Mouse (Mus musculus): ENCODE measurements around the gene Fbxw7. TPM values are rescaled to one million over a fixed set of nuclear protein-coding genes. Genes with fewer than 3 reads are reported as not detected.

The Fbxw7 gene
- polyA plus RNA-seq, 1 experiment = 3.4 TPM

- no peaks in the 10 kb centered on the region for H3K36me3 ChIP-seq (ENCODE audit: control insufficient read depth, insufficient read depth, low read length)
- H3K27ac ChIP-seq (ENCODE audit: insufficient read depth, low read length) = no peak overlapping the region; the same call in 1 of the 2 replicates
- TF ChIP-seq POLR2A (IDR thresholded peaks at IDR 0.05; ENCODE audit: low read depth, low read length) (no peak), CTCF (IDR thresholded peaks at IDR 0.05; ENCODE audit: extremely low read depth, insufficient read depth, insufficient read length, insufficient replicate concordance) (no peak)
- DNase-seq (ENCODE audit: low read depth in 1 of 2, low spot score in 2 of 2) = no peak
- peaks cover 5% of the 10 kb centered on the region for H3K4me1 ChIP-seq (ENCODE audit: control insufficient read depth, insufficient read depth, insufficient read length)
- WGBS = 37% methylated on average over 5 of the region's 5 CpGs
- H3K4me3 ChIP-seq (ENCODE audit: extremely low read depth, insufficient read depth, insufficient read length) = no peak overlapping the region
- H3K27me3 ChIP-seq (ENCODE audit: control insufficient read depth, insufficient read depth, low read length) = no peaks in the 10 kb centered on the region
These were observed 10.9 kb downstream of the Fbxw7 start for GRCm38 (mm10) chr3:84825990-84826389.

- no peak for TF ChIP-seq POLR2A (IDR thresholded peaks at IDR 0.05; ENCODE audit: low read depth, low read length)
- TF ChIP-seq CTCF (IDR thresholded peaks at IDR 0.05; ENCODE audit: extremely low read depth, insufficient read depth, insufficient read length, insufficient replicate concordance) = no peak
- H3K27ac ChIP-seq (ENCODE audit: insufficient read depth, low read length) = no peak overlapping the region; the same call in 1 of the 2 replicates
- peaks cover 5% of the 10 kb centered on the region for H3K4me1 ChIP-seq (ENCODE audit: control insufficient read depth, insufficient read depth, insufficient read length)
These were observed 11.3 kb downstream of the Fbxw7 start for GRCm38 (mm10) chr3:84826405-84826804.

GRCm38 (mm10) chr3:84826938-84827337 is 11.9 kb downstream of the Fbxw7 start:
- Histone ChIP-seq H3K27ac (ENCODE audit: insufficient read depth, low read length) (peak overlapping the region; percentile 85), H3K27me3 (ENCODE audit: control insufficient read depth, insufficient read depth, low read length) (no peaks in the 10 kb centered on the region), H3K4me1 (ENCODE audit: control insufficient read depth, insufficient read depth, insufficient read length) (peaks cover 5% of the 10 kb centered on the region), H3K4me3 (ENCODE audit: extremely low read depth, insufficient read depth, insufficient read length) (no peak overlapping the region; the same call in 1 of the 2 replicates), H3K36me3 (ENCODE audit: control insufficient read depth, insufficient read depth, low read length) (no peaks in the 10 kb centered on the region)
- DNase-seq (ENCODE audit: low read depth in 1 of 2, low spot score in 2 of 2) = no peak
- WGBS = 16% methylated on average over 3 of the region's 3 CpGs
- no peak for TF ChIP-seq CTCF (IDR thresholded peaks at IDR 0.05; ENCODE audit: extremely low read depth, insufficient read depth, insufficient read length, insufficient replicate concordance)
- TF ChIP-seq POLR2A (IDR thresholded peaks at IDR 0.05; ENCODE audit: low read depth, low read length) = no peak

More at GRCm38 (mm10) chr3:84826405-84826804, 11.3 kb downstream of the Fbxw7 start:
- H3K27me3 ChIP-seq (ENCODE audit: control insufficient read depth, insufficient read depth, low read length) = no peaks in the 10 kb centered on the region
- WGBS = 24% methylated on average over 3 of the region's 3 CpGs
- no peak overlapping the region for H3K4me3 ChIP-seq (ENCODE audit: extremely low read depth, insufficient read depth, insufficient read length)
- H3K36me3 ChIP-seq (ENCODE audit: control insufficient read depth, insufficient read depth, low read length) = no peaks in the 10 kb centered on the region
- peak in 1 of 2 experiments; percentile 33 for DNase-seq (ENCODE audit: low read depth in 1 of 2, low spot score in 2 of 2)

- H3K36me3 ChIP-seq (ENCODE audit: control insufficient read depth, insufficient read depth, low read length) = no peaks in the 10 kb centered on the region
- peak overlapping the region; percentile 85 for H3K27ac ChIP-seq (ENCODE audit: insufficient read depth, low read length)
- peak overlapping the region; percentile 31; the same call in 1 of the 2 replicates for H3K4me3 ChIP-seq (ENCODE audit: extremely low read depth, insufficient read depth, insufficient read length)
- H3K4me1 ChIP-seq (ENCODE audit: control insufficient read depth, insufficient read depth, insufficient read length) = peaks cover 5% of the 10 kb centered on the region
- H3K27me3 ChIP-seq (ENCODE audit: control insufficient read depth, insufficient read depth, low read length) = no peaks in the 10 kb centered on the region
- DNase-seq (ENCODE audit: low read depth in 1 of 2, low spot score in 2 of 2) = no peak
- 31% methylated on average over 4 of the region's 4 CpGs for WGBS
- no peak for TF ChIP-seq CTCF (IDR thresholded peaks at IDR 0.05; ENCODE audit: extremely low read depth, insufficient read depth, insufficient read length, insufficient replicate concordance)
- TF ChIP-seq POLR2A (IDR thresholded peaks at IDR 0.05; ENCODE audit: low read depth, low read length) = no peak
These were observed 12.5 kb downstream of the Fbxw7 start for GRCm38 (mm10) chr3:84827617-84828016.

GRCm38 (mm10) chr3:84829366-84829765 is 14.3 kb downstream of the Fbxw7 start:
- no peak overlapping the region for H3K4me3 ChIP-seq (ENCODE audit: extremely low read depth, insufficient read depth, insufficient read length)
- 82% methylated on average over 1 of the region's 1 CpGs for WGBS
- no peaks in the 10 kb centered on the region for H3K36me3 ChIP-seq (ENCODE audit: control insufficient read depth, insufficient read depth, low read length)
- H3K4me1 ChIP-seq (ENCODE audit: control insufficient read depth, insufficient read depth, insufficient read length) = peaks cover 5% of the 10 kb centered on the region
- H3K27me3 ChIP-seq (ENCODE audit: control insufficient read depth, insufficient read depth, low read length) = no peaks in the 10 kb centered on the region
- DNase-seq (ENCODE audit: low read depth in 1 of 2, low spot score in 2 of 2) = no peak
- TF ChIP-seq CTCF (IDR thresholded peaks at IDR 0.05; ENCODE audit: extremely low read depth, insufficient read depth, insufficient read length, insufficient replicate concordance) (no peak), POLR2A (IDR thresholded peaks at IDR 0.05; ENCODE audit: low read depth, low read length) (no peak)
- no peak overlapping the region for H3K27ac ChIP-seq (ENCODE audit: insufficient read depth, low read length)

GRCm38 (mm10) chr3:84836029-84836428 is 21.0 kb downstream of the Fbxw7 start:
- H3K4me1 ChIP-seq (ENCODE audit: control insufficient read depth, insufficient read depth, insufficient read length) = peaks cover 5% of the 10 kb centered on the region; the same call in 1 of the 2 replicates
- no peaks in the 10 kb centered on the region for H3K27me3 ChIP-seq (ENCODE audit: control insufficient read depth, insufficient read depth, low read length)
- no peak overlapping the region for H3K4me3 ChIP-seq (ENCODE audit: extremely low read depth, insufficient read depth, insufficient read length)
- TF ChIP-seq POLR2A (IDR thresholded peaks at IDR 0.05; ENCODE audit: low read depth, low read length) (no peak), CTCF (IDR thresholded peaks at IDR 0.05; ENCODE audit: extremely low read depth, insufficient read depth, insufficient read length, insufficient replicate concordance) (no peak)
- no peak for DNase-seq (ENCODE audit: low read depth in 1 of 2, low spot score in 2 of 2)
- H3K27ac ChIP-seq (ENCODE audit: insufficient read depth, low read length) = no peak overlapping the region
- no peaks in the 10 kb centered on the region for H3K36me3 ChIP-seq (ENCODE audit: control insufficient read depth, insufficient read depth, low read length)
- WGBS = 68% methylated on average over 5 of the region's 5 CpGs

GRCm38 (mm10) chr3:84837984-84838383 is 22.9 kb downstream of the Fbxw7 start:
- H3K27ac ChIP-seq (ENCODE audit: insufficient read depth, low read length) = no peak overlapping the region
- WGBS = 65% methylated on average over 3 of the region's 3 CpGs
- DNase-seq (ENCODE audit: low read depth in 1 of 2, low spot score in 2 of 2) = no peak
- no peaks in the 10 kb centered on the region for H3K27me3 ChIP-seq (ENCODE audit: control insufficient read depth, insufficient read depth, low read length)
- H3K36me3 ChIP-seq (ENCODE audit: control insufficient read depth, insufficient read depth, low read length) = no peaks in the 10 kb centered on the region
- peaks cover 5% of the 10 kb centered on the region; the same call in 1 of the 2 replicates for H3K4me1 ChIP-seq (ENCODE audit: control insufficient read depth, insufficient read depth, insufficient read length)
- no peak overlapping the region for H3K4me3 ChIP-seq (ENCODE audit: extremely low read depth, insufficient read depth, insufficient read length)
- TF ChIP-seq CTCF (IDR thresholded peaks at IDR 0.05; ENCODE audit: extremely low read depth, insufficient read depth, insufficient read length, insufficient replicate concordance) (no peak), POLR2A (IDR thresholded peaks at IDR 0.05; ENCODE audit: low read depth, low read length) (no peak)

All from spleen, adult 2 months (tissue).